Mouse (Mus musculus): ENCODE data around the gene Msl3l2. TPM values are rescaled to one million over a fixed set of nuclear protein-coding genes. Genes with fewer than 3 reads are reported as not detected.

The Msl3l2 gene
- polyA plus RNA-seq, 1 experiment from 2014 or later: 5.8 TPM

- WGBS: under 1% methylated on average over 47 of the region's 50 CpGs
- Histone ChIP-seq H3K27ac (ENCODE audit: low read length) (peak overlapping the region; percentile 75), H3K9me3 (ENCODE audit: low read length) (no peaks in the 10 kb centered on the region), H3K27me3 (ENCODE audit: insufficient read depth, low read length) (no peaks in the 10 kb centered on the region), H3K4me3 (ENCODE audit: low read length) (peak overlapping the region; percentile 65), H3K36me3 (ENCODE audit: insufficient read depth, low read length) (0 out of 2 replicates have a peak, but pooled peaks cover 8% of the 10 kb centered on the region), H3K4me2 (replicated peaks; ENCODE audit: low read depth, low read length) (peak overlapping the region; percentile 87), H3K9ac (replicated peaks; ENCODE audit: low read length) (peak overlapping the region; percentile 77), H3K4me1 (ENCODE audit: insufficient read depth, low read length) (peaks cover 11% of the 10 kb centered on the region; the same call in 1 of the 2 replicates)
- peak; percentile 96 for ATAC-seq (ENCODE audit: low FRiP score, low TSS enrichment)
Observed at GRCm38 (mm10) chr10:56114951-56115635, 8.4 kb downstream of the Msl3l2 start.

GRCm38 (mm10) chr10:56115636-56116180 lies 9.0 kb downstream of the Msl3l2 start:
- Histone ChIP-seq H3K4me2 (replicated peaks; ENCODE audit: low read depth, low read length) (peak overlapping the region; percentile 87), H3K4me1 (ENCODE audit: insufficient read depth, low read length) (peaks cover 11% of the 10 kb centered on the region; the same call in 1 of the 2 replicates), H3K36me3 (ENCODE audit: insufficient read depth, low read length) (0 out of 2 replicates have a peak, but pooled peaks cover 8% of the 10 kb centered on the region), H3K27ac (ENCODE audit: low read length) (peak overlapping the region; percentile 75), H3K4me3 (ENCODE audit: low read length) (peak overlapping the region; percentile 65), H3K9ac (replicated peaks; ENCODE audit: low read length) (peak overlapping the region; percentile 77), H3K9me3 (ENCODE audit: low read length) (no peaks in the 10 kb centered on the region), H3K27me3 (ENCODE audit: insufficient read depth, low read length) (no peaks in the 10 kb centered on the region)
- ATAC-seq (ENCODE audit: low FRiP score, low TSS enrichment): peak; percentile 80
- WGBS: 20% methylated on average over 27 of the region's 27 CpGs

GRCm38 (mm10) chr10:56126972-56127371 lies 20.3 kb downstream of the Msl3l2 start:
- Histone ChIP-seq H3K4me2 (replicated peaks; ENCODE audit: low read depth, low read length) (no peak overlapping the region), H3K9me3 (ENCODE audit: low read length) (no peaks in the 10 kb centered on the region), H3K9ac (replicated peaks; ENCODE audit: low read length) (no peak overlapping the region), H3K4me3 (ENCODE audit: low read length) (no peak overlapping the region), H3K4me1 (ENCODE audit: insufficient read depth, low read length) (no peaks in the 10 kb centered on the region), H3K27me3 (ENCODE audit: insufficient read depth, low read length) (no peaks in the 10 kb centered on the region), H3K27ac (ENCODE audit: low read length) (no peak overlapping the region), H3K36me3 (ENCODE audit: insufficient read depth, low read length) (no peaks in the 10 kb centered on the region)
- 93% methylated on average over 1 of the region's 1 CpGs for WGBS
- no peak for ATAC-seq (ENCODE audit: low FRiP score, low TSS enrichment)

GRCm38 (mm10) chr10:56129642-56130041 lies 22.9 kb downstream of the Msl3l2 start:
- H3K36me3 ChIP-seq (ENCODE audit: insufficient read depth, low read length): no peaks in the 10 kb centered on the region
- H3K9me3 ChIP-seq (ENCODE audit: low read length): no peaks in the 10 kb centered on the region
- no peak overlapping the region for H3K27ac ChIP-seq (ENCODE audit: low read length)
- H3K4me2 ChIP-seq (replicated peaks; ENCODE audit: low read depth, low read length): no peak overlapping the region
- no peaks in the 10 kb centered on the region for H3K27me3 ChIP-seq (ENCODE audit: insufficient read depth, low read length)
- no peak overlapping the region for H3K4me3 ChIP-seq (ENCODE audit: low read length)
- no peak for ATAC-seq (ENCODE audit: low FRiP score, low TSS enrichment)
- WGBS: 97% methylated on average over 2 of the region's 2 CpGs
- H3K4me1 ChIP-seq (ENCODE audit: insufficient read depth, low read length): no peaks in the 10 kb centered on the region
- no peak overlapping the region for H3K9ac ChIP-seq (replicated peaks; ENCODE audit: low read length)

GRCm38 (mm10) chr10:56137191-56137590 lies 30.5 kb downstream of the Msl3l2 start:
- Histone ChIP-seq H3K36me3 (ENCODE audit: insufficient read depth, low read length) (no peaks in the 10 kb centered on the region), H3K27me3 (ENCODE audit: insufficient read depth, low read length) (no peaks in the 10 kb centered on the region), H3K27ac (ENCODE audit: low read length) (no peak overlapping the region), H3K4me2 (replicated peaks; ENCODE audit: low read depth, low read length) (no peak overlapping the region), H3K9me3 (ENCODE audit: low read length) (no peaks in the 10 kb centered on the region), H3K4me3 (ENCODE audit: low read length) (no peak overlapping the region), H3K9ac (replicated peaks; ENCODE audit: low read length) (no peak overlapping the region), H3K4me1 (ENCODE audit: insufficient read depth, low read length) (no peaks in the 10 kb centered on the region)
- no peak for ATAC-seq (ENCODE audit: low FRiP score, low TSS enrichment)
- WGBS: 93% methylated on average over 5 of the region's 5 CpGs

- Histone ChIP-seq H3K9ac (replicated peaks; ENCODE audit: low read length) (no peak overlapping the region), H3K4me2 (replicated peaks; ENCODE audit: low read depth, low read length) (no peak overlapping the region), H3K27me3 (ENCODE audit: insufficient read depth, low read length) (no peaks in the 10 kb centered on the region), H3K9me3 (ENCODE audit: low read length) (no peaks in the 10 kb centered on the region), H3K4me1 (ENCODE audit: insufficient read depth, low read length) (no peaks in the 10 kb centered on the region), H3K27ac (ENCODE audit: low read length) (no peak overlapping the region), H3K4me3 (ENCODE audit: low read length) (no peak overlapping the region), H3K36me3 (ENCODE audit: insufficient read depth, low read length) (0 out of 2 replicates have a peak, but pooled peaks cover 3% of the 10 kb centered on the region)
- 96% methylated on average over 3 of the region's 3 CpGs for WGBS
- ATAC-seq (ENCODE audit: low FRiP score, low TSS enrichment): no peak
Observed at GRCm38 (mm10) chr10:56148920-56149319, 42.2 kb downstream of the Msl3l2 start.

GRCm38 (mm10) chr10:56156956-56157355 lies 50.2 kb downstream of the Msl3l2 start:
- Histone ChIP-seq H3K9me3 (ENCODE audit: low read length) (no peaks in the 10 kb centered on the region), H3K4me3 (ENCODE audit: low read length) (no peak overlapping the region), H3K9ac (replicated peaks; ENCODE audit: low read length) (no peak overlapping the region), H3K4me1 (ENCODE audit: insufficient read depth, low read length) (no peaks in the 10 kb centered on the region), H3K4me2 (replicated peaks; ENCODE audit: low read depth, low read length) (no peak overlapping the region), H3K27me3 (ENCODE audit: insufficient read depth, low read length) (no peaks in the 10 kb centered on the region), H3K36me3 (ENCODE audit: insufficient read depth, low read length) (0 out of 2 replicates have a peak, but pooled peaks cover 7% of the 10 kb centered on the region), H3K27ac (ENCODE audit: low read length) (no peak overlapping the region)
- ATAC-seq (ENCODE audit: low FRiP score, low TSS enrichment): no peak
- 93% methylated on average over 3 of the region's 3 CpGs for WGBS

- no peak overlapping the region for H3K9ac ChIP-seq (replicated peaks; ENCODE audit: low read length)
- no peak overlapping the region for H3K27ac ChIP-seq (ENCODE audit: low read length)
- 82% methylated on average over 3 of the region's 3 CpGs for WGBS
- no peaks in the 10 kb centered on the region for H3K27me3 ChIP-seq (ENCODE audit: insufficient read depth, low read length)
- H3K4me2 ChIP-seq (replicated peaks; ENCODE audit: low read depth, low read length): no peak overlapping the region
- H3K4me3 ChIP-seq (ENCODE audit: low read length): no peak overlapping the region
- no peaks in the 10 kb centered on the region for H3K4me1 ChIP-seq (ENCODE audit: insufficient read depth, low read length)
- no peaks in the 10 kb centered on the region for H3K9me3 ChIP-seq (ENCODE audit: low read length)
- ATAC-seq (ENCODE audit: low FRiP score, low TSS enrichment): no peak
- H3K36me3 ChIP-seq (ENCODE audit: insufficient read depth, low read length): 0 out of 2 replicates have a peak, but pooled peaks cover 6% of the 10 kb centered on the region
Observed at GRCm38 (mm10) chr10:56158207-56158606, 51.5 kb downstream of the Msl3l2 start.

- Histone ChIP-seq H3K27me3 (ENCODE audit: insufficient read depth, low read length) (no peaks in the 10 kb centered on the region), H3K9me3 (ENCODE audit: low read length) (no peaks in the 10 kb centered on the region), H3K27ac (ENCODE audit: low read length) (no peak overlapping the region), H3K4me1 (ENCODE audit: insufficient read depth, low read length) (no peaks in the 10 kb centered on the region), H3K4me2 (replicated peaks; ENCODE audit: low read depth, low read length) (no peak overlapping the region), H3K9ac (replicated peaks; ENCODE audit: low read length) (no peak overlapping the region), H3K4me3 (ENCODE audit: low read length) (no peak overlapping the region), H3K36me3 (ENCODE audit: insufficient read depth, low read length) (0 out of 2 replicates have a peak, but pooled peaks cover 6% of the 10 kb centered on the region)
- ATAC-seq (ENCODE audit: low FRiP score, low TSS enrichment): no peak
- 77% methylated on average over 2 of the region's 2 CpGs for WGBS
Observed at GRCm38 (mm10) chr10:56158748-56159147, 52.0 kb downstream of the Msl3l2 start.

GRCm38 (mm10) chr10:56164411-56164810 lies 57.7 kb downstream of the Msl3l2 start:
- no peak overlapping the region for H3K27ac ChIP-seq (ENCODE audit: low read length)
- H3K4me2 ChIP-seq (replicated peaks; ENCODE audit: low read depth, low read length): no peak overlapping the region
- no peak for ATAC-seq (ENCODE audit: low FRiP score, low TSS enrichment)
- no peaks in the 10 kb centered on the region for H3K27me3 ChIP-seq (ENCODE audit: insufficient read depth, low read length)
- H3K9me3 ChIP-seq (ENCODE audit: low read length): no peaks in the 10 kb centered on the region
- no peaks in the 10 kb centered on the region for H3K4me1 ChIP-seq (ENCODE audit: insufficient read depth, low read length)
- no peaks in the 10 kb centered on the region for H3K36me3 ChIP-seq (ENCODE audit: insufficient read depth, low read length)
- whole genome bisulfite sequencing: 60% methylated on average over 3 of the region's 3 CpGs
- no peak overlapping the region for H3K4me3 ChIP-seq (ENCODE audit: low read length)
- H3K9ac ChIP-seq (replicated peaks; ENCODE audit: low read length): no peak overlapping the region
